Mouse (Mus musculus): Measurements from ENCODE around the gene Cep57.
"Not testable (repeated sequence)": the region's sequence is repeated elsewhere in the genome, so short reads cannot be mapped to it uniquely, and the experiment has no call there.

Gene Cep57

DNA sequence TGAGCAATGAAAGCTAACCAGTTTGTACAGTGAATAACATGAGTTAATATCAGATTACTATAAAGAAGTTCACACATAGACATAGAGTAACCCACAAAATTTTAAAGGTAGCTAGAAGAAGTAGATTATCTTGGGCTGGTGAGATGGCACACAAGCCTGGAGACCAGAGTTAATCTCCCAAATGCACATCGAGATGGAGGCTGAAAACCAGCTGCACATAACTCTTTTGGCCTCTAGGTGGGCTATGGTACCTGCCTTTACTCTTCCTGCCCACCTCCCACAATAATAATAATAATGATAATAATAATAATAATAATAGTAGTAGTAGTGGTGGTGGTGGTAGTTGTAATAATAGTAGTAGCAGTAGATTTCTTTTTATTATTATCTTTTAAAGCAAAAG is 32.6 kb downstream of the Cep57 start:
- DNase-seq (ENCODE audit: low spot score): no peak

DNA sequence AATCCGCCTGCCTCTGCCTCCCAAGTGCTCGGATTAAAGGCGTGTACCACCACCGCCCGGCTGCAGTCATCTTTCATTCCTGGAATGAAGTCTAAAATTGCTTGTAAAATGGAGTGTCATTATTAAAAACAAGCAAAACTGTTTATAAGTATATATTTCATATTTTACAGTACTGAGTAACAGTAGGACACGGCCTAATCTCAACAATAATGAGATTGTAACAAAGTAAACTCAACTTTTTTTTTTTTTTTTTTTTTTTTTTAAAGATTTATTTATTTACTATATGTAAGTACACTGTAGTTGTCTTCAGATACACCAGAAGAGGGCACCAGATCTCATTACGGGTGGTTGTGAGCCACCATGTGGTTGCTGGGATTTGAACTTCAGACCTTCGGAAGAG is 36.0 kb downstream of the Cep57 start:
- DNase-seq (ENCODE audit: low spot score): not testable (repeated sequence)

DNA sequence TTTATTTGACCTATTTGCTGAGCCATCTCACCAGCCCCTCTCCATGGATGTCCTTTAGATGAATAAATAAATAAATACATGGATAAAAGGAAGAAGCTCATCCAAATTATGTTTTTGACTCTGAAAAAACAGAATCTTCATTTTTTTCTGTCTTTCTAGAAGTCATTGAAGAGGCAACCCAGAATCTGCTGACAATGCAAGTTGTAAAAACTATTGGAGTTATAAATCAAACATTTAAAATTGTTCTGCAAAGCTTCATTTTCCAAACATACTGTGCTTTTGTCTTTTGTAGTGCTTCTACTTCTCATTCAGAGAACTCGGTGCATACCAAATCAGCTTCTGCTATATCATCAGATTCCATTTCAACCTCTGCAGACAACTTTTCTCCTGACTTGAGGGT is 44.9 kb downstream of the Cep57 start:
- DNase-seq (ENCODE audit: low spot score): no peak

DNA sequence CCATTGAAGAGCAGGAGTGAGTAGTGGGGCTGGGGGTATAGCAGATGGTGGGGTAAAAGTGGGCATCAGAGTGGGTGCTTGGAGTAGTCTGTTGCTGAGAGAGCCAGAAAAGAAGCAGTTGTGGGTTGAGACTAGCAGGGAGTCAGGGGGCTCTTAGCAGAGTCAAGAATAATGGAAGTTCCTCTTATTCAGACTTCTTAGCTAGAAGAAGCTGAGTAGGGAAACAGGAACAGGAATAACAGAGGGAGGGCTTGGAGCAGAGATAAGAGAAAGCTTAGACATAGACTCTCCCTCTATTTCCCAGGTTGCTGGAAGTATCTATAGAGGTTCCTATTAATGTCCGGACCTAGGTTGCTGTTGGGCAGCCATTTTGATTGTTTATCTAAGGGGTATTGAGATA is 52.2 kb downstream of the Cep57 start:
- no peak for DNase-seq (ENCODE audit: low spot score)

DNA sequence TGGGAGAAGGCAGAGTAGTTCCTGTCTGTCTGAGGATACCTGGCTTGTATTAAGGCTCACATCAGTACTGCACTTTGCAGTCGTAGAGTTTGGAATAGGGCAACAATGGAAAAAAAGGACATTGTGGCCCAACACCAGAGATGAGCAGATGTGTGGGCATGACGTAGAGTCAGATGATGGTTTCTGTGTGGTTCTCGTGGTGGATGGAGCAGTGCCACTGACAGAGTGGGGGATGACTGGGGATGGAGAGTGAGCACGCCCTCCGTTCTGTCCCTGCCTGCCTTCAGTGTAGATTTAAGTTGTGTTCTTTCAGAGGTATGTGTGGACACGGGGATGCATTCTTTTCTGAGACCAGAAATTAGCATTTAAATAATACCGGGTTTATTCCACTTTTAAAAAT is 60.3 kb downstream of the Cep57 start:
- peak; percentile 41 for DNase-seq (ENCODE audit: low spot score)

DNA sequence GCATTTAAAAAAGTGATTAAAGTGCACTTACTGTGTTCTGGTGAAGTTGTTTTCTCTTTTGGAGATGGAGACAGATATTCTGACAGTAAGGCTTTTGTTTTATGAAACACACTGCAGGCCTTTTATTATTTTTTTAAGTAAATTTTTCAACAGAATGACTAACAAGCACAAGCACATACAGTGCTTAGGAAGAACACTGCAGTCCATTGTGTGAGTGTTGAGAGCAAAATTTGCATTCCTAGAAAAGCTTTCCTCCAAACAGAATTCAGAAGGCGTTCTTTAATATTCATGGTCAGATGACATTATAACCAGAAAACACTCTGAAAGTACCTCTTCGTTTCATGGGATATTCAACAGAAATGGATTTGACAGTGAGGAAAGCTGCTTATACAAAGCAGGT is 61.3 kb downstream of the Cep57 start:
- DNase-seq (ENCODE audit: low spot score): no peak

DNA sequence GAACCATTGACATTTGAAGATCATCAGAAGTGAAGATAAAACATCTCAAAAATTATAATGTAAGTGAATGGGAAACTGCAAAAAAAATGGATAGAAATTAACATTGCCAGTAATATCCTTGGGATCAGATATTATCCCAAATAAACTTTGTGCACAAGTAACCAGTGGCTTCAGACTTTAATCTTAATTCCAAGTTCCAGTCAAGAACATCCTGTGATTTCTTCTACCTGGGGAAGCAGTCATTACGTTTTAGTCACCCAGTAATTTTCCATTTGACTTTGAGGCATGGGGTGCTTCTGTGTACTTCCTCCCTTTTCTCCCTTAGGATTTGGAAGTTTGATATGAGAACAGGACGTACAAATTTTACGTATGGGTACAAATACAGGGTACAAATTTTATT is 66.5 kb downstream of the Cep57 start:
- no peak for DNase-seq (ENCODE audit: low spot score)
